In the genomic region with DNA sequence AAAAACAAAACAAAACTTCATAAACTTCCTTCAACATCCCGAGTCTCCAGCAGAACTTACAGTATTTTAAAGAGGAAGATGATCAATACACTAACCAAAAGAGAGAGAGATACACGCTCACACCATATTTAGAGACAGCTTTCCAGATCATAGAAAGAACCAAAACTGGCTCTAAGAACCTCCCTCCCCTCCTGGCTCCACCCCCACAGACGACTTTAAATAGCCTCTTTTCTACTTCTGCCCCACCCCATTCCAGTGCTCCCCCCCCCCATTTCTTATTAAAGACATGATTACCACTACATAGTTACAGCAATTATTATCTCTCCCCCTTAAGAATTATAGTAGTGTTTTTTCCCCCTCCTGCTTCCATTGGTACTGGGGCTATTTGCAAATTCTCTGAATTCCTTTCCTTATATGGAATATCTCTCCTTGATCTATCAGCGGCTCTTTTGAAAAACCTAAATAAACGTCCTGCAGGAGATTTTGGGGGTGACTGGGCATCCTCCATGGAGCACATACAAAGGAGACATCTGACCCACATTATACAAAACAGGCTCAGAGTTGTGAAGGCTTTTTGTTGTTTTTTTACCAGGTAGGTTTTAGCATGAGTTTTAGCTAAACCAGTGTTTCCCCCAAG, we compare ENCODE assay signal across 9 mouse cellular contexts. TPM values are rescaled to one million over a fixed set of nuclear protein-coding genes. Genes with fewer than 3 reads are reported as not detected.
DNase-seq lines count a peak whose midpoint lies in the region; ATAC-seq and TF ChIP-seq lines count a peak whose summit lies in the region.
"Had no signal": no experiment of that assay in that cellular context is flagged by ENCODE, and none has a peak within 500 bp of the region (broad histone marks: within the 10 kb centered on the region; RNA-seq: fewer than 3 reads in every experiment).

No protein-coding gene starts in this region.

- no peaks in the 10 kb centered on the region for H3K27me3 ChIP-seq in heart, embryonic 14.5 days (ENCODE audit: control insufficient read depth, insufficient read depth, low read length)
- peaks cover 36% of the 10 kb centered on the region for H3K27me3 ChIP-seq in neural tube, embryonic 11.5 days (ENCODE audit: control insufficient read depth, insufficient read depth, low read length)
- peaks cover 37% of the 10 kb centered on the region for H3K27me3 ChIP-seq in neural tube, embryonic 15.5 days (replicated peaks)
- no peaks in the 10 kb centered on the region for H3K27me3 ChIP-seq in intestine, embryonic 16.5 days (replicated peaks; ENCODE audit: control insufficient read depth, insufficient read depth, low read length)
- peaks cover 22% of the 10 kb centered on the region for H3K27me3 ChIP-seq in thymus, adult 2 months (ENCODE audit: control insufficient read depth, insufficient read depth, low read length)

- 4% methylated on average over 5 of the region's 5 CpGs for WGBS in heart, embryonic 14.5 days
- WGBS in neural tube, embryonic 11.5 days, result 11% methylated on average over 5 of the region's 5 CpGs
- WGBS in neural tube, embryonic 15.5 days, result 17% methylated on average over 5 of the region's 5 CpGs
- WGBS in intestine, embryonic 16.5 days, result 11% methylated on average over 5 of the region's 5 CpGs
- 18% methylated on average over 5 of the region's 5 CpGs for WGBS in thymus, adult 2 months

- intact Hi-C loops in heart, postnatal 14 days (cut with DNase I), result loop anchor here (1.0 to 5.0 kb wide), 3 partner anchors 111 to 226 kb away; no protein-coding TSS in a partner anchor

- no peak for ATAC-seq in heart, embryonic 14.5 days (ENCODE audit: insufficient number of reproducible peaks, insufficient read depth, low FRiP score, low read depth)
- no peak for ATAC-seq in neural tube, embryonic 11.5 days (ENCODE audit: insufficient read depth, low FRiP score, low TSS enrichment)
- ATAC-seq in neural tube, embryonic 15.5 days (ENCODE audit: low FRiP score), result no peak
- ATAC-seq in intestine, embryonic 16.5 days, result no peak

- TF ChIP-seq POLR2A in thymus, adult 2 months (IDR thresholded peaks at IDR 0.05; ENCODE audit: control insufficient read depth, extremely low read depth, insufficient read depth, low read length, poor library complexity), result no peak

- H3K4me2 ChIP-seq in heart, embryonic 14.5 days (ENCODE audit: low read length), result peak overlapping the region; percentile 93
- peak overlapping the region; percentile 14; the same call in 1 of the 2 replicates for H3K4me2 ChIP-seq in neural tube, embryonic 11.5 days (ENCODE audit: low read depth)
- H3K4me2 ChIP-seq in neural tube, embryonic 15.5 days, result no peak overlapping the region
- peak overlapping the region; percentile 88 for H3K4me2 ChIP-seq in intestine, embryonic 16.5 days (ENCODE audit: low read depth, low read length)

- H3K4me1 ChIP-seq in heart, embryonic 14.5 days (ENCODE audit: control insufficient read depth in 2 of 2, insufficient read depth in 2 of 2, low read length in 2 of 2), result peaks cover 14 to 32% of the 10 kb centered on the region in 2 experiments
- peaks cover 29% of the 10 kb centered on the region for H3K4me1 ChIP-seq in neural tube, embryonic 11.5 days (ENCODE audit: control insufficient read depth, insufficient read depth, low read length)
- H3K4me1 ChIP-seq in neural tube, embryonic 15.5 days, result peaks cover 67% of the 10 kb centered on the region
- peaks cover 34% of the 10 kb centered on the region for H3K4me1 ChIP-seq in intestine, embryonic 16.5 days (ENCODE audit: control insufficient read depth, insufficient read depth, low read length)
- peaks cover 11% of the 10 kb centered on the region for H3K4me1 ChIP-seq in thymus, adult 2 months (replicated peaks; ENCODE audit: control insufficient read depth, insufficient read depth, low read length)

- H3K9me3 ChIP-seq in heart, embryonic 14.5 days (ENCODE audit: control insufficient read depth, low read length), result no peaks in the 10 kb centered on the region
- H3K9me3 ChIP-seq in neural tube, embryonic 11.5 days (ENCODE audit: control insufficient read depth, low read length), result no peaks in the 10 kb centered on the region
- no peaks in the 10 kb centered on the region for H3K9me3 ChIP-seq in neural tube, embryonic 15.5 days (replicated peaks)
- H3K9me3 ChIP-seq in intestine, embryonic 16.5 days (ENCODE audit: control insufficient read depth, low read length), result no peaks in the 10 kb centered on the region

- peak overlapping the region; percentile 99 for H3K9ac ChIP-seq in heart, embryonic 14.5 days (ENCODE audit: low read length)
- no peak overlapping the region for H3K9ac ChIP-seq in neural tube, embryonic 11.5 days (ENCODE audit: low read length)
- H3K9ac ChIP-seq in neural tube, embryonic 15.5 days (replicated peaks), result no peak overlapping the region
- peak overlapping the region; percentile 38; the same call in 1 of the 2 replicates for H3K9ac ChIP-seq in intestine, embryonic 16.5 days (ENCODE audit: low read depth, low read length)

- TF ChIP-seq CTCF in thymus, adult 2 months (IDR thresholded peaks at IDR 0.05; ENCODE audit: borderline replicate concordance, control insufficient read depth, extremely low read depth, insufficient read depth, low read length, poor library complexity), result no peak

- DNase-seq in heart, postnatal 14 days, result no peak
- DNase-seq in neural tube, embryonic 11.5 days (ENCODE audit: low spot score), result no peak
- no peak for DNase-seq in natural killer cell, adult 2 months (ENCODE audit: low spot score in 2 of 2)
- no peak for DNase-seq in thymus, adult 2 months
- no peak for DNase-seq in gastrocnemius, postnatal 25 days
- DNase-seq: gastrocnemius, postnatal 14 days had no signal

- peaks cover 51% of the 10 kb centered on the region for H3K36me3 ChIP-seq in heart, embryonic 14.5 days (ENCODE audit: control insufficient read depth, insufficient read depth, low read length)
- no peaks in the 10 kb centered on the region for H3K36me3 ChIP-seq in neural tube, embryonic 11.5 days (ENCODE audit: control insufficient read depth, insufficient read depth, low read length)
- no peaks in the 10 kb centered on the region for H3K36me3 ChIP-seq in neural tube, embryonic 15.5 days
- no peaks in the 10 kb centered on the region for H3K36me3 ChIP-seq in intestine, embryonic 16.5 days (ENCODE audit: control insufficient read depth, insufficient read depth, low read length)
- H3K36me3 ChIP-seq in thymus, adult 2 months (ENCODE audit: control insufficient read depth, insufficient read depth, low read length), result no peaks in the 10 kb centered on the region

- H3K4me3 ChIP-seq in heart, embryonic 14.5 days (ENCODE audit: control insufficient read depth in 1 of 2, insufficient read depth in 1 of 2, low read depth in 1 of 2, low read length in 2 of 2), result peak overlapping the region; percentile 27 to 92; a peak in 3 of 4 replicates
- H3K4me3 ChIP-seq in neural tube, embryonic 11.5 days (ENCODE audit: low read depth, low read length), result peak overlapping the region; percentile 14; the same call in 1 of the 2 replicates
- H3K4me3 ChIP-seq in neural tube, embryonic 15.5 days (replicated peaks), result no peak overlapping the region
- H3K4me3 ChIP-seq in intestine, embryonic 16.5 days (ENCODE audit: low read length), result peak overlapping the region; percentile 90
- H3K4me3 ChIP-seq in thymus, adult 2 months (ENCODE audit: control insufficient read depth, insufficient read depth, low read length), result no peak overlapping the region

- H3K27ac ChIP-seq in heart, embryonic 14.5 days (replicated peaks in 1 of 2; ENCODE audit: control insufficient read depth in 1 of 2, insufficient read depth in 1 of 2, low read depth in 2 of 2, low read length in 2 of 2), result peak overlapping the region; percentile 94 to 99
- H3K27ac ChIP-seq in neural tube, embryonic 11.5 days (ENCODE audit: low read depth, low read length), result no peak overlapping the region
- no peak overlapping the region for H3K27ac ChIP-seq in neural tube, embryonic 15.5 days (replicated peaks)
- H3K27ac ChIP-seq in intestine, embryonic 16.5 days (ENCODE audit: low read length), result peak overlapping the region; percentile 95
- H3K27ac ChIP-seq in thymus, adult 2 months (ENCODE audit: control insufficient read depth, insufficient read depth, low read length), result no peak overlapping the region

RNA-seq across cellular contexts. Expression of gene Tpm1, which starts 3.1 kb away (rescaled TPM):
- polyA plus RNA-seq in heart, embryonic 14.5 days (2014; fragmentation: Nextera tagmentation; extraction: Ambion mirVana), result 5,210 and 5,334 TPM in 2 replicates
- total RNA-seq in heart, postnatal 14 days (2021), result over 10,000 TPM; 11,169 to 11,475 TPM
- 364 and 445 TPM in 2 replicates for polyA plus RNA-seq in neural tube, embryonic 11.5 days (2014; fragmentation: Nextera tagmentation; extraction: Ambion mirVana)
- polyA plus RNA-seq in neural tube, embryonic 15.5 days (2015; fragmentation: Nextera tagmentation; extraction: Ambion mirVana), result 230 and 300 TPM in 2 replicates
- polyA plus RNA-seq in intestine, embryonic 16.5 days (2015; fragmentation: Nextera tagmentation; extraction: Ambion mirVana), result 1,080 and 1,114 TPM in 2 replicates
- polyA plus RNA-seq in thymus, adult 2 months (2012; rRNA removed), result 41.5 and 237 TPM in 2 replicates
- over 10,000 TPM; 20,359 to 26,033 TPM for total RNA-seq in gastrocnemius, postnatal 25 days (2021)

Comparison
In these comparisons a context has a peak if more than half of its experiments do, and no peak if none do; other contexts are left out.
1. H3K4me3 ChIP-seq: peak in heart, embryonic 14.5 days (2 of 2), neural tube, embryonic 11.5 days (single experiment) and intestine, embryonic 16.5 days (single experiment); none in neural tube, embryonic 15.5 days (single experiment) and thymus, adult 2 months (single experiment).
2. H3K27ac ChIP-seq: peak in heart, embryonic 14.5 days (2 of 2) and intestine, embryonic 16.5 days (single experiment); none in neural tube, embryonic 11.5 days (single experiment), neural tube, embryonic 15.5 days (single experiment) and thymus, adult 2 months (single experiment).
3. H3K9ac ChIP-seq: peak in heart, embryonic 14.5 days (single experiment) and intestine, embryonic 16.5 days (single experiment); none in neural tube, embryonic 11.5 days (single experiment) and neural tube, embryonic 15.5 days (single experiment).